Mouse (Mus musculus): ENCODE results near the gene Ick. TPM values are rescaled to one million over a fixed set of nuclear protein-coding genes. Genes with fewer than 3 reads are reported as not detected.

Gene Ick
- polyA plus RNA-seq, 1 experiment from 2014 or later = 42.3 TPM

DNA sequence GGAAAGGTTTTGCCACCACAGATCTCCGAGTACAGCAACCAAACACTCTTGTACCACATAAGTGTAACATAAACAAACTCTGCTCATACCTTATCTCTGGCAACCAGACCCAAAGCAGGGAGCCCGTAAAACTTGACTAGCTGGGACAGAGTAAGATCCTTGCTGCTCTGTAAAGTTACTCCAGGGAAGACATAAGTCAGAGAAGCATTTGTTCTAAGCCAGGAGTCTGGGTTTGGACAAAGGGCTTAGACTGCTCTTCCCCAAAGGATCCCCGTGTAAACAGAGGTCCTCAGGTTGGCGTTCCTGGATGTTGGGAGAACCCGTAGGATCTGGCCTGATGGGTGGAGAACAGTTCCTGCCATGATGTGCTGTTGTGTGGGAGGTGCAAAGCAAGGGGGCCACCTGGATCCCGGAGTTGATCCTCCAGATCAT, 3.5 kb upstream of the Ick start:
- no peaks in the 10 kb centered on the region for H3K27me3 ChIP-seq
- no peak for ATAC-seq
- no peak overlapping the region for H3K27ac ChIP-seq
- H3K36me3 ChIP-seq = peaks cover 14% of the 10 kb centered on the region
- peaks cover 23% of the 10 kb centered on the region for H3K4me1 ChIP-seq (replicated peaks)
- H3K4me3 ChIP-seq (replicated peaks) = no peak overlapping the region
- no peak overlapping the region for H3K9ac ChIP-seq (replicated peaks)
- no peak overlapping the region for H3K4me2 ChIP-seq (replicated peaks)
- no peaks in the 10 kb centered on the region for H3K9me3 ChIP-seq
- WGBS = 94% methylated on average over 6 of the region's 6 CpGs

DNA sequence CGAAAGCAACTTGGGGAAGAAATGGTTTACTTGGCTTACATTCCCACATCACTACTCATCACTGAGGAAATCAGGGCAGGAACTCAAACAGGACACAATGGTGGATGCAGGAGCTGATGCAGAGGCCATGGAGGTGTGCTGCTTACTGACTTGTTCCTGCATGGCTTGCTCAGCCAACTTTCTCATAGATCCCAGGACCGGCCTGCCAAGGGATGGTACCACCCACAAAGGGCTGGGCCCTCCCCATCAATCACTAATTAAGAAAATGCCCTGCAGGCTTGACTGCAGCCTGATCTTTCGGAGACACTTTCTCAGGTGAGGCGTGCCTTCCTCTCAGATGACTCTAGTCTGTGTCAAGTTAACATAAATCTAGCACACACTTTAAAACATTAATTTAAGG, 2.2 kb upstream of the Ick start:
- no peak overlapping the region; the same call in 1 of the 2 replicates for H3K4me2 ChIP-seq (replicated peaks)
- ATAC-seq = no peak
- H3K27me3 ChIP-seq = no peaks in the 10 kb centered on the region
- peak overlapping the region; percentile 20; the same call in 1 of the 2 replicates for H3K9ac ChIP-seq (replicated peaks)
- no peak overlapping the region for H3K4me3 ChIP-seq (replicated peaks)
- WGBS = 88% methylated on average over 4 of the region's 4 CpGs
- H3K27ac ChIP-seq = no peak overlapping the region
- H3K36me3 ChIP-seq = peaks cover 5% of the 10 kb centered on the region; the same call in 1 of the 2 replicates
- H3K4me1 ChIP-seq (replicated peaks) = peaks cover 23% of the 10 kb centered on the region
- H3K9me3 ChIP-seq = no peaks in the 10 kb centered on the region

DNA sequence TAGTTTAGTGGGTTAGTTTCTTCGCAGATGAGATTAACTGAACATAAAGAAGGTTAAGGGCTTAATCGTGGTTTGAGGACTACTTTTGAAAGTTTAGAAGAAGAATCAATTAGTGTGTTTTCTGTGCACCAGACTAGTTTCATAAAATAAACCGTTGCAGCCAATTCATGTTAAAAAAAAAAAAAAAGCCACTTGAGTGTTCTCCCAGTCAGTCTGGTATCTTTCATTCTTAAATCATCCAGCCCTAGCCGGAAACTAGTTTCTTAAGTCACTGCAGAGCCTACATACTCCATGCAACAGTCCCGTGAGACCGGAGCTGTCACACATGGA, 1.4 kb upstream of the Ick start:
- peak overlapping the region; percentile 92 for H3K4me2 ChIP-seq (replicated peaks)
- H3K9me3 ChIP-seq = no peaks in the 10 kb centered on the region
- H3K9ac ChIP-seq (replicated peaks) = peak overlapping the region; percentile 84
- H3K4me3 ChIP-seq (replicated peaks) = peak overlapping the region; percentile 82
- ATAC-seq = no peak; the same call in 1 of the 2 replicates
- H3K36me3 ChIP-seq = peaks cover 5% of the 10 kb centered on the region; the same call in 1 of the 2 replicates
- H3K4me1 ChIP-seq (replicated peaks) = peaks cover 23% of the 10 kb centered on the region
- WGBS = 21% methylated on average over 6 of the region's 6 CpGs
- no peaks in the 10 kb centered on the region for H3K27me3 ChIP-seq
- H3K27ac ChIP-seq = no peak overlapping the region

DNA sequence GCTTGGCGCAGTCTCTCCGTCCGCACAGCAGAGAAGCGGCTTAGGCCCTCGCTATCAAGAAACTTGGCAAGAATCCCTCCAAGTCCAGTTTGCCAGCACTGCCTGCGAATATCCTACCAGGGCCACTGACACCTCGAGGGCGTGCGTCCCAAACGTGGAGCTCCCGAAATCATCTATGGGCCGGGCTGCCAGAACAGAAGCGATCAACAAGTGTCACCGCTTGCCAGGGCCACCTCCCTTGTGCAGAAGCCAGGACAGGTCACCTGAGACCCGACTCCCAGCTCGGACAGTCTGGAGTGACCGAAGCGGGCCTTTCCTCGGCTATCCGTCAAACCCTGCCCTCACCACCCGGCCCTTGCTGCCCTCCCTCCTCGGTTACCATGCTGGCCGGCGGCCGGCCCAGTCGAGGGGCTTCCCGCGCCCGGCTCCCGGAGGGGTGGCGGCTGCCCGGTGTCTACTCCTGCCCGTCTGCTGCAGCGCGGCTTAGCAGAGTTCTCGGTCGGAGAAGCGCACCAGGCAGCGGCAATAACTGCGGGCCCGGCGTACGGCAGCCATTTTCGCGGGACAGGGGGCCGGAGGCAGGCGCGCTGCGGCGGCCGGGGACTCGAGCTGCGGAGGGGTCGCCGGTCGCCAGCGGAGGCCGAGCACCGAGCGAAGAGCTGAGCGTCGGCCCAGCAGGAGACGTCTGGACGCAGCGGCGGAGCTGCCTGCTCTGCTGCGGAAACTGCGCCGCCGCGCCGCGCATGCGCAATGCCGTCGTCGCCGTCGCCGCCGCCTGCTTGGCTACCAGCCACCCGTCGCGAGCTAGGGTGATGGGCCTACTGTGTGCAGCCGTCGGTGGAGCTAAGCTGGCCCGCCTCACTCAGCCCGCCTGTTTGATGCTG, 838 bp upstream of the Ick start:
- Histone ChIP-seq H3K27ac (peak overlapping the region; percentile 95), H3K27me3 (no peaks in the 10 kb centered on the region), H3K4me1 (replicated peaks) (peaks cover 27% of the 10 kb centered on the region), H3K4me3 (replicated peaks) (peak overlapping the region; percentile 82), H3K9me3 (no peaks in the 10 kb centered on the region), H3K4me2 (replicated peaks) (peak overlapping the region; percentile 92), H3K9ac (replicated peaks) (peak overlapping the region; percentile 84), H3K36me3 (peaks cover 5% of the 10 kb centered on the region; the same call in 1 of the 2 replicates)
- ATAC-seq = peak; percentile 82
- under 1% methylated on average over 78 of the region's 88 CpGs for WGBS

DNA sequence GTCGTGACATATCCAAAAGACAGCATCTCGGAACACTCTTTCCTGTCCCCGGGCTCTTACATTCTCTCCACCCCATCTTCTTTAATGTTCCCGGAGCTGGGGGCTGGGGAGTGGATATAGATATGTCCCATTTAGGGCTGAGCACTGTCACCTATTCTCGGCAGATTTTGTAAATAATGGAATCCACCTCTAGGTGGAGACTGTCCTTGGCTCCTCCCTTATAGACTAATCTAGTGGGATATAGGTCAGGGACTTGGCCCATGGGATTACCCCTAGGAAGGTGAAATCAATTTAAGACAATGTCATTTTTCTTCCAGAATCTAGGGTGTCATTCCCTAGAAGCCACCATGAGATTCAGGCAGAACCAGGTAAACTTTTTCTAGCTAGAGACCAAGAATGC, 664 bp downstream of the Ick start:
- no peaks in the 10 kb centered on the region for H3K27me3 ChIP-seq
- 49% methylated on average over 5 of the region's 5 CpGs for WGBS
- no peak overlapping the region for H3K27ac ChIP-seq
- H3K4me3 ChIP-seq (replicated peaks) = peak overlapping the region; percentile 82
- H3K4me1 ChIP-seq (replicated peaks) = peaks cover 35% of the 10 kb centered on the region
- H3K36me3 ChIP-seq = peaks cover 3% of the 10 kb centered on the region; the same call in 1 of the 2 replicates
- peak overlapping the region; percentile 92 for H3K4me2 ChIP-seq (replicated peaks)
- H3K9ac ChIP-seq (replicated peaks) = no peak overlapping the region
- no peaks in the 10 kb centered on the region for H3K9me3 ChIP-seq
- ATAC-seq = no peak

DNA sequence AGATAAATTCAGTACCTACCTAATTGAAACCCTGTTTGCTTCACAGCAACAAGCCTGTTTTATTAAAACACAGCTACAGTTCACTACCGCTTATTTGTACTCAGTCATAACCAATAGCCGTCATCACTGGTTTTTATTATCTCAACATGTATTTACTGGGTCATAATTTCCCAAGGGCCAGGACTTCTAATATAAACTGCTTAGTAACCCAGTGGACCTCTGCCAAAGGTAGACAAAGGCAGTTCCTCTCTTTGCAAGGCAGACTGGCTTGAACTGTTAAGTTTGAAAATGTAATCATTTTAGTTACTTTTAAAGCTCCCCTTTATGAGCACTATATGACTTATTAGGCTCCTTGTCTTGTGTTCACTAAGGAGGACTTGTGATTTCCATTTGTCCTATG, 2.5 kb downstream of the Ick start:
- H3K4me3 ChIP-seq (replicated peaks) = no peak overlapping the region
- 96% methylated on average over 2 of the region's 2 CpGs for WGBS
- no peaks in the 10 kb centered on the region for H3K27me3 ChIP-seq
- no peak for ATAC-seq
- peaks cover 48% of the 10 kb centered on the region for H3K4me1 ChIP-seq (replicated peaks)
- H3K9ac ChIP-seq (replicated peaks) = no peak overlapping the region
- H3K4me2 ChIP-seq (replicated peaks) = no peak overlapping the region
- H3K36me3 ChIP-seq = no peaks in the 10 kb centered on the region
- no peaks in the 10 kb centered on the region for H3K9me3 ChIP-seq
- no peak overlapping the region for H3K27ac ChIP-seq

DNA sequence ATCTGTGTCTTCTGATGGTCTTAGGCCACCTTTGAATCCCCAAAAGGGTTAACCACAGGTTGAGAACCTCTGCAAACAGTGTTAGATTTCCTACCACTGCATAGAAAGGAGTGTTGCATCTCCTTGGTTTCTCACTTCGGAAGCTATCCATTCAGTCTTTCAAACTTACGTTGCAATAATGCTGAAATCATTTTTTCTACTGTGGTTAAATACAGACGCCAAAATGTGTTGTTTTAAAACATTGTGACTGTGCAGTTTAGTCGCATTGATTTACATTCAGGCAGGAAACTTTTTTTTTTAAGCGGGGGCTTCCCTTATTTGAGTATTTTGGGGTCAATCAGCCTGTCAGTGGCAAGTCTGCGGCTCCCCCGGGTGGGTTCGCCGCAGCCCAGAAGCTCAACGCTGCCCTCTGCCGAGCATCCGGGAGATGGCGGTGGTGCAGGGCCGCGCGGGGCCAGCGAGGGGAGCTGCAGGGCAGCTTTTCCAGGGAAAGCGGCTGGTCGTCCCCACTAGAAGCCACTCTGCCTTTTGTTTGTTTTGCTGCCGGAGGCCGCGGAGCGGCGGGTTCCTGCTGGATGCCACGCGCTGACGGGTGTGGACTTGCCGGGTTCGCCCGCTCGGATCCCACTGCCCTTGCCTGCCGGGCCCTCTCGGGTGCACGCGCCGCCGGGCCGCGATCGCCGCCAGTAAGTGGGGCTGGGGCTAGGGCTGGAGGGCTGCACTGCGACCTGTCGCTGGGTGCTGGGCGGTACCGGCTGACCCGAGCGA, 4.0 kb downstream of the Ick start:
- 2% methylated on average over 47 of the region's 47 CpGs for WGBS
- no peaks in the 10 kb centered on the region for H3K27me3 ChIP-seq
- peak overlapping the region; percentile 95 for H3K9ac ChIP-seq (replicated peaks)
- no peaks in the 10 kb centered on the region for H3K9me3 ChIP-seq
- ATAC-seq = peak; percentile 85
- peaks cover 33% of the 10 kb centered on the region for H3K4me1 ChIP-seq (replicated peaks)
- peak overlapping the region; percentile 77 for H3K4me2 ChIP-seq (replicated peaks)
- H3K36me3 ChIP-seq = peaks cover 4% of the 10 kb centered on the region; the same call in 1 of the 2 replicates
- peak overlapping the region; percentile 77 for H3K4me3 ChIP-seq (replicated peaks)
- peak overlapping the region; percentile 97 for H3K27ac ChIP-seq

DNA sequence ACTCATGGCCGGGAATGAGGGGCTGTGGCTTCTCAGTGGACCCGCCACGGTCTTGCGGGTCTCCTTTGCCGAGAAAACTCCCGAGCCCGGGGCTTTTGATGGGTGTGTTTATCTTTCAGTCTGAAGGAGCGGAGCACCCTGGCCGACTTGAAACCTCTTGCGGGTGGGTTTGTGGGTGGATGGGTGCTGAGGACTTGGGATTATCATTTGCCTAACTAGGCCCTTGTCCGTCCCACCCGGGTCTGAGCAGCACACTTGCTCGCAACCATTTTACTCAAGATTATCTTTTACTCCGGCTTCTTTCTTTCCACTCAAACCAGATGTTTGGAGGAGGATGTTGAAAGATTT, 4.5 kb downstream of the Ick start:
- peak overlapping the region; percentile 95 for H3K9ac ChIP-seq (replicated peaks)
- under 1% methylated on average over 14 of the region's 14 CpGs for WGBS
- peak overlapping the region; percentile 77 for H3K4me2 ChIP-seq (replicated peaks)

DNA sequence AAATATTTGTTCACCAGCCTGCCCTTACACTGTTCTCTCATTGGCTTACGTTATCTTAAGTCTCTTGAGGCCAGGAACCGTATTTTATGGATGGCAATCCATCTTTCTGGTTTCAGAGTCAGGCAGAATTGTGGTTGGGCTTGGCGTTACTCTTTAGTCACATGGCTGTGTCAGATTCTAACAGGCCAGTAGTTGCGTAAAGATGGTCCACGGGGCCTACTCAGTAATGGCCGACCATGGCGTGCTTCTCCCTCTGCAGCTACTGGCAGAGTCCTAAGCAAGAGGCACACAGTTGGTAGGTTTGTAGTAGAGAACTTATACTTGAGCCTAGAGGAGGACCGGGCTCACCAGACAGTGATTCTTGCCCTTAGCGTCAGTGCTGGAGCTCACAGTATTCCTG, 6.8 kb downstream of the Ick start:
- ATAC-seq = no peak
- Histone ChIP-seq H3K4me2 (replicated peaks) (no peak overlapping the region), H3K36me3 (peaks cover 19% of the 10 kb centered on the region)

More for the DNA sequence above, 4.5 kb downstream of the Ick start:
- peak; percentile 40; the same call in 1 of the 2 replicates for ATAC-seq
- H3K27ac ChIP-seq = peak overlapping the region; percentile 97
- no peaks in the 10 kb centered on the region for H3K9me3 ChIP-seq
- H3K27me3 ChIP-seq = no peaks in the 10 kb centered on the region
- H3K4me3 ChIP-seq (replicated peaks) = peak overlapping the region; percentile 77
- H3K4me1 ChIP-seq (replicated peaks) = peaks cover 33% of the 10 kb centered on the region
- peaks cover 10% of the 10 kb centered on the region; the same call in 1 of the 2 replicates for H3K36me3 ChIP-seq

DNA sequence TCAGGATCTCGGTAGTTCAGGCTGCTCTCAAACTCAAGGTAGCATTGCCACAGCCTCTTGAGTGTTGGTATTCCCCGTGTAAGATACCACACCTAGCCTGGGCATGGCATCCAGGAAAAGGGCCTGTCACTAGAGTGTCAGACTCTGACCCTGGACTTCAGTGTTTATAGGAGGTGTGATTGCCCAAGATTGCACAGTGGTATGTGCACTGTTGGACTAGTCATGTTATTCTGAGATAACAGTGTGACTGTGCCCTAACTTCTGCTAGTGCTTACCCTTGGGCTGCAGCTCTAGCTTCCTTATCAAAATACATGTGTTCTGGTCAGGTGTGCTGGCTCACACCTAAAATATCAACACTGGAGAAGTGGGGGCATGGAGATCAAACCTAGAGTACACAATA, 8.7 kb downstream of the Ick start:
- Histone ChIP-seq H3K9ac (replicated peaks) (no peak overlapping the region), H3K4me1 (replicated peaks) (peaks cover 24% of the 10 kb centered on the region), H3K4me2 (replicated peaks) (no peak overlapping the region), H3K9me3 (no peaks in the 10 kb centered on the region), H3K4me3 (replicated peaks) (no peak overlapping the region), H3K27me3 (no peaks in the 10 kb centered on the region), H3K36me3 (peaks cover 34% of the 10 kb centered on the region), H3K27ac (no peak overlapping the region)
- WGBS = 93% methylated on average over 2 of the region's 2 CpGs
- no peak for ATAC-seq

More for the DNA sequence above, 6.8 kb downstream of the Ick start:
- 97% methylated on average over 9 of the region's 9 CpGs for WGBS
- Histone ChIP-seq H3K9ac (replicated peaks) (no peak overlapping the region), H3K27me3 (no peaks in the 10 kb centered on the region), H3K9me3 (no peaks in the 10 kb centered on the region), H3K27ac (no peak overlapping the region), H3K4me3 (replicated peaks) (no peak overlapping the region), H3K4me1 (replicated peaks) (peaks cover 25% of the 10 kb centered on the region)

DNA sequence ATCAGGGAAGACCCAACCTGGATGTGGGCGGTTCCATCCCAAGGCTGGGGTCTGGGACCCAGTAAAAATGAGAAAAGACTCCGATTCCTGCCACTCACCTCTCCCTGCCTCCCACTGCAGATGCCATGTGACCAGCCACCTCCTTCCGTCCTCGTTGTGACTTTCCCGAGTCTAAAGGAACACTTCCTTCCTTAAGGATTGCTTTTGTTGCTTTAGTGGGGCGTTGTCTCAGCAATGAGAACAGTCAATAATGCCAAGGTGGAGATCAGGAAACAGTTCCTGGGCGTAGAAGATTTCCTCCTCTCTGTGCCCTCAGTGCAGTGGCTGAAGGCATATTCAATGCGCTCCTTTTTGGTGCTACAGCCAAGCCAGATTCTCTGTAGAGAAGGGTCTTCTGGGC, 12.4 kb downstream of the Ick start:
- Histone ChIP-seq H3K9me3 (no peaks in the 10 kb centered on the region), H3K9ac (replicated peaks) (no peak overlapping the region), H3K27me3 (no peaks in the 10 kb centered on the region), H3K36me3 (peaks cover 41% of the 10 kb centered on the region), H3K4me2 (replicated peaks) (no peak overlapping the region), H3K4me3 (replicated peaks) (no peak overlapping the region), H3K4me1 (replicated peaks) (peaks cover 15% of the 10 kb centered on the region), H3K27ac (no peak overlapping the region)
- 93% methylated on average over 8 of the region's 8 CpGs for WGBS
- ATAC-seq = no peak

DNA sequence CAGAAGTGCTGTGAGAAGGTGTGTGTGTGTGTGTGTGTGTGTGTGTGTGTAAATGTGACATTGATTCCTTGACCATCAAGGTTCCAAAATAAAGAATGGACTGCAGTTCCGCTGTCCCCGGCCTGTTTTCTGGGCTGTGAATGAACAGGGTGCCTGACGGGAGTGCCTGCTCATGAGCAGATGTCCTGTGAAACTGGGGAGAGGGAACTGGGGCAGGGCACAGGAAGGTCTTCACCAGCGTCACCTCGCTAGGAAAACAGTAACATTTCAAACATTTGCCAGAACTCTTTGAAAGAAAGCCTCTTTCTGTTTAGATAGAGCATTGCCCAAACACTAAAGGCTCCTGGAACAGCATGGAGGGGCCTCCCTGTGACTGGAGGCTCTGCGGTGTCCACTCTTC, 13.0 kb downstream of the Ick start:
- ATAC-seq = no peak
- peaks cover 41% of the 10 kb centered on the region for H3K36me3 ChIP-seq
- H3K9me3 ChIP-seq = no peaks in the 10 kb centered on the region
- H3K4me1 ChIP-seq (replicated peaks) = peaks cover 21% of the 10 kb centered on the region
- 87% methylated on average over 6 of the region's 6 CpGs for whole genome bisulfite sequencing
- no peaks in the 10 kb centered on the region for H3K27me3 ChIP-seq
- H3K27ac ChIP-seq = no peak overlapping the region
- no peak overlapping the region for H3K4me2 ChIP-seq (replicated peaks)
- H3K9ac ChIP-seq (replicated peaks) = no peak overlapping the region
- H3K4me3 ChIP-seq (replicated peaks) = no peak overlapping the region

Measured in midbrain, embryonic 13.5 days (tissue).